Mouse (Mus musculus) G1E-ER4 (cell line): Measurements from ENCODE around the gene Gipr. TPM values are rescaled to one million over a fixed set of nuclear protein-coding genes. Genes with fewer than 3 reads are reported as not detected.

Source experiments
- GATA1 ChIP-seq: IDR thresholded peaks from one replicate; pipeline ENCODE4 v1.8.0; 2012; ENCODE audit warnings: low read length, inconsistent platforms
- polyA plus RNA-seq: library from polyadenylated mRNA; stranded (reverse); fragments of >175 nt; gene quantifications from 2 replicates; pipeline ENCODE4 v1.2.3, GENCODE M21; 2012

Gene Gipr
- 2.0 and 3.0 TPM in 2 replicates for polyA plus RNA-seq

- TF ChIP-seq GATA1, result no peak
Observed at GRCm38 (mm10) chr7:19165656-19166423, at the start of gene Gipr. Gipr (minus strand) TSS chr7:19166127.

DNA sequence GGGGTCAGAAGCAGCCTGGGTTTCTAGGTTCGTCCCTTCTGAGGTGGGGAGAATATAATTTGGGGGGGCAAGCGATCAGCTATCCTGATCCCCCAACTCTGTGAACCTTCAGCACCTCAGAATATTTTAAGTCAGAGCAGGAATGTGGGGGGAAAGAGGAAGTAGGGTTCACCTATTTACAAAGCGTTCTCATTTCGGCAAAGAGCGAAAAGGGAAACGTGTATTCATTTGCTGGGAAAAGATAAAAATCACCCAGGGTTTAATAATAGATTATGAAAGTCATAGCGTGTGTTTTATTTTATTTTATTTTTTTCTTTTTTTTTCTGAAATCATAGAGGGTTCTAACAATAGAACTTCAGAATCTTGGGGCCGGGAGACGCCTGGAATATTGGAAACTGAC is 49.0 kb upstream of the Gipr start:
- TF ChIP-seq GATA1, result no peak

DNA sequence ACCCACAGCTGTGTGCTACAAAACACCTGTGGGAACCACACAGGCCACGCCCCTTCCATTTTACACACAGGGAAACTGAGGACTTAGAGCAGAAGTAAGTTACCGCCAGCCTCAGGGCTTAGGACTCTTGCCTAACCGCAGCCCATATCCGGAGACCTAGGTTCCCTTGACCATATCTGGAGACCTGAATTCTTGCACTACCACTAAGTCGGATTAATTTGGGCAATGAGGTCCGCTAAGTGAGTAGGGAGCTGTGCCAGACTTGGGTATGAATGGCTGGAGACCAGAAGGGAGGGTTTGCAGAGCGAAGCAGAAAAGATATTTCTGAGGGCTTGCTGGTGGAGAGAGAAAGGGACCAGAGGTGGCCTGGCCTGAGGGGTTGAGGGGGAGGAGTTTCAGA is 48.4 kb upstream of the Gipr start:
- no peak for TF ChIP-seq GATA1

GRCm38 (mm10) chr7:19213385-19213784 is 47.5 kb upstream of the Gipr start:
- TF ChIP-seq GATA1, result no peak

DNA sequence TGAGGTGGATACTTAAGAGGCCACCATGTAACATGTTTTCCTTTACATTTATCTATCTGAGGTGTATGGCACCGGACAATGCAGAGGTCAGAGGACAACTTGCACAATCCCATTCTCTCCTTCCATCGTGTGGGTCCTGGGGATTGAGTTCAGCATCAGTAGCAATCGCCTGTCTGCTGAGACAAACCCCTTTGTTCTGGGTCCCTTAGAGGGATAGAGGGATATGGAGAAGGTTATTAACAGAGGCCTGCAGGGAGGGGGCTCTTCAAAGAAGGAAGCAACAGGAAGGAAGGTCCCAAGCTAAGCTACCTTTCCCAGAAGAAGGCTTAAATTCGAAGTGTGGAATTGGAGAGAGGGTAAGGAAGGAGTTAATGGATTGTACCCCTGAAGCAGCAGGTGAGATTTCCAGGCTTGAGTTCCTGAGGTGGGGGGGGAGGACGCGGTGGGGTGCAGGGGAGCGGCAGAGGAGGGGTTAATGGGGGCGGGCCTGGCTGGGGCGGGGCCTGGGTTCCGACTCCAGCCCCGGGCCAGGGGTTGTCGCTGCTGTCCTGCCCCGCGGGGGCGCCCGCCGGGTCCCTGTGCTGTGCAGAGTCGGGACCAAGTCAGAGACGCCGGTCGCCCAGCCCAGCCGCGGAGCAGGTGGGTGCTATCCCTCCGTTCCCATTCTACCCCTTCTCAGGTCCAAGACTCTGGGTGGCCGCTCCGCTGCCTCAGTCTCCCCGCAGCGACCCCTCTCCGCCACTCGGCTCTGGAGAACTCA is 46.2 kb upstream of the Gipr start, which contains the start of gene Gpr4:
TSS of gene Gpr4 (plus strand) at position 543 of the 760 bp plus-strand sequence.
- TF ChIP-seq GATA1, result no peak

DNA sequence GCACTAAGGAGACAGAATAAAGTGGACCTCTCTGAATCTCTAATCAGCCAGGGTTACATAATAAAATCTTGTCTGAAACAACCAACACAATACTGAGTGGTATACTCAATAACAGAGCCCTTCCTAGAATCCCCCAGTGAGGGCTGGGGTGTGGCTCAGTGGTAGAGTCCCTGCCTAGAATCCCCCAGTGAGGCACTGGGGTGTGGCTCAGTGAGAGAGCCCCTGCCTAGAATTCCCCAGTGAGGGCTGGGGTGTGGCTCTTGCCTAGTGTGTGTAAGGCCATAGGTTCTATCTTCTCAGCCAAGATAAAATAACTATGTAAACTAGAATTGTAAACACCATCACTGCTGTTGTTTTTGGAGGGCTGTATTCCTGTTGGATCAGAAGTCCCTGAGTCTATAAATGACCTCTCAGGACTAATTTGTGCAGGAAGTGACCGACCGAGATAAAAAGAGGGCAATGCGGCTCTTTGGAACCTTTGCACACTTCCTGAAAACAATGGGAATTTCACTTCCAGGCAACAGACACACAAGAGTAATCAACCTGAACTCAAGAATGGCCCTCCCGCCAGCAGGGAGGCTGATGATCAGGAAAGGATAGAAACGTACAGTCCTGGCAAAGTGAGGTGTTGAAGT is 45.2 kb upstream of the Gipr start:
- no peak for TF ChIP-seq GATA1

DNA sequence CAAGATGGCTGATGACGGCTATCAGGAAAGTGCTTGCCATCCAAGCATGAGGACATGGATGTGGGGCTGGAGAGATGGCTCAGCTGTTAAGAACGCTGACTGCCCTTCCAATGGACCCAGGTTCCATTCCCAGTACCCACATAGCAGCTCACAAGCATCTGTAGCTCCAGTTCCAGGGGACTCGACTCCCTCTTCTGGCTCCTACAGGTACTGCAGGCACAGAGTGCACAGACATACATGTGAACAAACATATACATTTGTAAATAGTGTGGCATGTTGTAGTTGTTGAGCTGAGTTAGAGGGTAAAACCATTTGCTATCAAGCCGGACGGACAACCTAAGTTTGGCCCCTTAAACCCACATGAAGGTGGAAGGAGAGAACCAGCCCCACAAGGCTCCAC is 44.1 kb upstream of the Gipr start:
- TF ChIP-seq GATA1, result no peak

- no peak for TF ChIP-seq GATA1
Observed at GRCm38 (mm10) chr7:19209494-19209893, 43.6 kb upstream of the Gipr start.

DNA sequence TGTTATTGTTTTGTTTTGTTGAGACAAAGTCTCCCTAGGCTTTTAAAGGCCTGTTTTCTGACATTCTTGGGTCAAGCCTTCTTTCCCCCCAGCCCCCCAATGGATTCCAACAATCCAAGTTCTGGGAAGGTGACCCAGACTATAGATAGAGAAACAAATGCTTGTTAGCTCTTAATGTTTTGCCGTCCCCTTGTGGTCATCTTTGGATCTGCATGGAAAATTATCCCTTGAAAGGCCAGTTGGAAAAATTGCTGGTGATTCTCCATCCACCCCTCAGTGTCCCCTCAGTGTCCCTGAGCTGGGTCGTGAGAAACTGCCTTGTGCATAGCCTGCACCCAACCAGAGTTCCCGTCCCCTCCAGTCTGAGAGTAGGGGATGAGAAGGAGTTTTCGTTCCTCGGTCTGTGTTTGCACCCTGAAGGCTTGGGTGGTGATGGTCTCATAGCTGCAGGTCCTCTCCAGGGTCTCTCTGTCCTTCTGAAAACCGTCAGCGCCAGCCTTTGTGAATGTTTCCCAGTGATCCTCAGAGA is 43.1 kb upstream of the Gipr start:
- TF ChIP-seq GATA1, result no peak

DNA sequence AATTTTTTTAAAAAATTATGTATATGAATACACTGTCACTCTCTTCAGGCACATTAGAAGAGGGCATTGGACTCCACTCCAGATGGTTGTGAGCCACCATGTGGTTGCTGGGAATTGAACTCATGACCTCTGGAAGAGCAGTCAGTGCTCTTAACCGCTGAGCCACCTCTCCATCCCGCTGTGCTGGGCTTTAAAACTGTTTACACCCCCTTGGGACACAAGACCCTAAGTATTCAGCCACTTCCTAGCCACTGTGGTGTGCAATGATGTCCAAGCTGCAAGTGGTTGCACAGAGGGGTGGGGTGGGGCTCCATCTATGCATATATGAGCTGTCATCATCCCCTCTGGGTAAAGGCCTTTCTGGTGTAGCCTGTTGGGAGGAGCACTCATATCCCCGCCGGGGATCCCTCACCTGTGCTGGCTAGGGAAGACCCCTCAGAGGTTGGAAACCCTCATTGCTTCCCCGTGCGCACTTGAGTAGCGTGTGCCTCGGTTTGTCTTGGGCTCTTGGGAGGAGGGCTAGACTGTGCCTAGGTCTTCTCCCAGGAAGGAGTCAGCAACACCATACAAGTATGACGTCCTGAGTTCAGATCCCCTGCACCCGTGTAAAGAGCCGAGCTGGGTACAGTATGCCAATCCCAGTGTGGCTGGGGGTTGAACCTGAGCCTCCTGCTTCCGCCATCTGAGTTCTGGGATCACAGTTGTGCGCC is 42.4 kb upstream of the Gipr start:
- no peak for TF ChIP-seq GATA1

GRCm38 (mm10) chr7:19202065-19202850 is 36.3 kb upstream of the Gipr start:
- no peak for TF ChIP-seq GATA1

DNA sequence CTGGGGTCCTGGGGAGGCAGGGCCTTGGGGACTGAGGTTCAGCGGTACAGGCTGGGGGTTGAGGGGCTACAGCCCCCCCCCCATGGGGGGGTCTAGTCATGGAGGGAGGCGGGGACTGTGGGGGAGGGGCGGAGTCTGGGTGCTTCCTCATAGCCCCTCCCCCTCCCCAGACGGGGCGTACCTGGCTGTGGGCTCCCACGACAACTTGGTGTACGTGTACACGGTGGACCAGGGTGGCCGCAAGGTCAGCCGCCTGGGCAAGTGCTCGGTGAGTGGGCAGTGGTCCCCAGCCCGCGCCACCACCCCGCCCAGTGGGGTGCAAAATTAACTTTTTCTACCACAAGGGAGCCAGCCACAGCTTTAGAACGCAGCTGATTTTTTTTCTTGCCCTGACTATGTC is 35.7 kb upstream of the Gipr start:
- TF ChIP-seq GATA1, result no peak

- TF ChIP-seq GATA1, result no peak
Observed at GRCm38 (mm10) chr7:19197985-19198384, 32.1 kb upstream of the Gipr start.

GRCm38 (mm10) chr7:19196676-19197075 is 30.7 kb upstream of the Gipr start:
- TF ChIP-seq GATA1, result no peak

DNA sequence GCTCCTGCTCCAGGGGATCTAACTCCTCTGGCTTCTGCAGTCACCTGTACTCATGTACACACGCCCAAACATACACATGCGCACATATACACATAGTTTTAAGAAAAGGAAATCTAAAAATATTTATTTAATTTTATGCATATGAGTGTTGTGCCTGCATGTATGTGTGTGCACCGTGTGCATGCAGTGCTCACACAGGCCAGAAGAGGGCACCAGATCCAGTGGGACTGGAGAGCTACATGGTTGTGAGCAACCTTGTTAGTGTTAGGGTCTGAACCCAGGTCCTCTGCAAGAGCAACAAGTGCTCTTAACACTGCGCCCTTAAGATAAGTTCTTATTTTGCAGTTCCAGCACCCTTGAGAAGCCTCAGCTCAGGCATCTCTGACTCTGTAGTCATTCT is 28.7 kb upstream of the Gipr start:
- TF ChIP-seq GATA1, result no peak
